ENCODE assay signal across 19 mouse cellular contexts in the genomic region with DNA sequence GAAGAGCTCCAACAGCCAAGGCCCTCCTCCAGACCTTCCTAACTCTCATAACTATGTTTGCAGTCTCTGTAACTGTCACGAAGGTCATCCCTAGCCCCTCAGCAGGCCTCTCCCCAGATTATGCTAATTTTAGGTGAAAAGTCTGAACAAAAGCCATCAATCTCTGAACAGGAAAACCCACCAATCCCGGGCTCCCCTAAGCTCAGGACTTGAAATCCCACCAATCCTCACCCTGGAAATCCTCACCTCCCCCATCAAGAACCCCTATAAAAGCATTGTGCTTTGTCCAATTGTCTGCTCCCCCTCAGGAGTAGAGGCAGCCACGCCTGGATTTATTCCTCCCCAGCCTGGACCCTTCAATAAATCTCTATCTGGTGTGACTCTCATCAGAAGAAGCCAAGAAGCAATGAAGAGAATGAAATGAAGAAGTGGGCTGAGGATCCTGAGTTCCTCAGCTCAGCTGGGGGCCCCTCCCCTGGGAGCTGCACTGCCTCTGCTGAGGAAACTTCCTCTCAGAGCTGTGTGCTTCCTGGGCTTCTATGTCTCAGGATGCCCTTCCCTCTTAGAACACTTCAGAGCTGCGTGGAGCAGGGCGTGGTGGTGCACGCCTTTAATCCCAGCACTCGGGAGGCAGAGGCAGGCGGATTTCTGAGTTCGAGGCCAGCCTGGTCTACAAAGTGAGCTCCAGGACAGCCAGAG. TPM values are rescaled to one million over a fixed set of nuclear protein-coding genes. Genes with fewer than 3 reads are reported as not detected.
A peak's percentile ranks its signal among the peaks of the same experiment; 100 is the strongest.
DNase-seq lines count a peak whose midpoint lies in the region; ATAC-seq lines count a peak whose summit lies in the region.
"Had no signal": no experiment of that assay in that cellular context is flagged by ENCODE, and none has a peak within 500 bp of the region (broad histone marks: within the 10 kb centered on the region; RNA-seq: fewer than 3 reads in every experiment).

No protein-coding gene starts in this region.

- H3K4me2 ChIP-seq in hindbrain, embryonic 16.5 days (ENCODE audit: low read length) = no peak overlapping the region
- no peak overlapping the region for H3K4me2 ChIP-seq in hindbrain, embryonic 12.5 days (replicated peaks)
- H3K4me2 ChIP-seq: embryonic facial prominence, embryonic 12.5 days; heart, embryonic 12.5 days; limb, embryonic 12.5 days had no signal

- H3K9me3 ChIP-seq in hindbrain, embryonic 16.5 days (ENCODE audit: control insufficient read depth, low read length) = no peaks in the 10 kb centered on the region
- no peaks in the 10 kb centered on the region for H3K9me3 ChIP-seq in hindbrain, embryonic 12.5 days (replicated peaks)
- H3K9me3 ChIP-seq: embryonic facial prominence, embryonic 12.5 days; heart, embryonic 12.5 days; limb, embryonic 12.5 days had no signal

- no peak overlapping the region for H3K9ac ChIP-seq in hindbrain, embryonic 16.5 days (ENCODE audit: low read depth, low read length)
- H3K9ac ChIP-seq in hindbrain, embryonic 12.5 days = no peak overlapping the region
- H3K9ac ChIP-seq: embryonic facial prominence, embryonic 12.5 days; heart, embryonic 12.5 days; limb, embryonic 12.5 days; liver, embryonic 14.5 days had no signal

- no peaks in the 10 kb centered on the region for H3K36me3 ChIP-seq in hindbrain, embryonic 16.5 days (ENCODE audit: control insufficient read depth, insufficient read depth, low read length)
- H3K36me3 ChIP-seq in hindbrain, embryonic 12.5 days = no peaks in the 10 kb centered on the region
- H3K36me3 ChIP-seq: embryonic facial prominence, embryonic 12.5 days; heart, embryonic 12.5 days had no signal

- ATAC-seq in hindbrain, embryonic 16.5 days = 0 out of 2 replicates have a peak, but pooled peaks have one; percentile 27
- ATAC-seq in hindbrain, embryonic 12.5 days (ENCODE audit: low FRiP score) = no peak
- ATAC-seq in megakaryocyte progenitor cell, adult 5-6 weeks (replicated peaks; ENCODE audit: poor library complexity) = peak; percentile 79
- ATAC-seq: lung, postnatal 0 days had no signal

- H3K4me1 ChIP-seq in hindbrain, embryonic 16.5 days (ENCODE audit: control insufficient read depth, insufficient read depth, low read depth, low read length) = peaks cover 3% of the 10 kb centered on the region; the same call in 1 of the 2 replicates
- peaks cover 7% of the 10 kb centered on the region; the same call in 1 of the 2 replicates for H3K4me1 ChIP-seq in hindbrain, embryonic 12.5 days

- H3K27me3 ChIP-seq in hindbrain, embryonic 16.5 days (replicated peaks; ENCODE audit: control insufficient read depth, insufficient read depth, low read length) = no peaks in the 10 kb centered on the region
- no peaks in the 10 kb centered on the region for H3K27me3 ChIP-seq in hindbrain, embryonic 12.5 days
- H3K27me3 ChIP-seq: embryonic facial prominence, embryonic 12.5 days; heart, embryonic 12.5 days; limb, embryonic 12.5 days had no signal

- no peak overlapping the region for H3K4me3 ChIP-seq in hindbrain, embryonic 16.5 days (ENCODE audit: low read length)
- H3K4me3 ChIP-seq in hindbrain, embryonic 12.5 days = no peak overlapping the region
- H3K4me3 ChIP-seq: embryonic facial prominence, embryonic 12.5 days; heart, embryonic 12.5 days; limb, embryonic 12.5 days had no signal

- H3K27ac ChIP-seq in hindbrain, embryonic 16.5 days (ENCODE audit: low read depth, low read length) = no peak overlapping the region
- no peak overlapping the region for H3K27ac ChIP-seq in hindbrain, embryonic 12.5 days
- H3K27ac ChIP-seq: embryonic facial prominence, embryonic 12.5 days; limb, embryonic 12.5 days; liver, embryonic 14.5 days had no signal

- peak; percentile 20 to 45 for DNase-seq in B cell, adult 2 months
- DNase-seq in MEL-GATA-1-ER (ENCODE audit: extremely low read depth, low read depth) = peak; percentile 6
- no peak for DNase-seq in adipocyte (ENCODE audit: low spot score)
- no peak for DNase-seq in MN1 (ENCODE audit: low spot score)
- DNase-seq in layer of hippocampus, postnatal 25 days (ENCODE audit: extremely low spot score in 1 of 2, low spot score in 1 of 2) = no peak
- DNase-seq: cerebellum, postnatal 25 days; gastrocnemius, postnatal 36 days; kidney, adult 18-20 months; kidney, postnatal 25 days; spleen, adult 18-20 months; thymus, postnatal 4 days had no signal

- 81% methylated on average over 9 of the region's 9 CpGs for WGBS in hindbrain, embryonic 16.5 days
- WGBS in hindbrain, embryonic 12.5 days = 83% methylated on average over 9 of the region's 9 CpGs

RNA-seq across cellular contexts. Expression of a gene that starts 11.3 kb away (rescaled TPM):
- 4.8 and 7.1 TPM in 2 replicates for polyA plus RNA-seq in hindbrain, embryonic 16.5 days (2015; fragmentation: Nextera tagmentation; extraction: Ambion mirVana)
- 17.8 and 18.1 TPM in 2 replicates for polyA plus RNA-seq in hindbrain, embryonic 12.5 days (2016; fragmentation: Nextera tagmentation; extraction: Ambion mirVana)
- total RNA-seq in megakaryocyte progenitor cell, adult 5-6 weeks (2015) = 2.0 and 3.2 TPM in 2 replicates
- total RNA-seq in megakaryocyte progenitor cell, adult 5-6 weeks (2017) = 1.9 and 2.1 TPM in 2 replicates
- 10 to 100 TPM; 13.0 to 14.3 TPM for total RNA-seq in layer of hippocampus, postnatal 25 days (2021)

Comparison
In these comparisons a context has a peak if more than half of its experiments do, and no peak if none do; other contexts are left out.
1. DNase-seq: peak in B cell, adult 2 months (2 of 2) and MEL-GATA-1-ER (single experiment); none in adipocyte (single experiment), MN1 (single experiment) and layer of hippocampus, postnatal 25 days (0 of 2).